Mouse (Mus musculus) hindbrain, embryonic 14.5 days (tissue): ENCODE results near the gene Gmfb. TPM values are rescaled to one million over a fixed set of nuclear protein-coding genes. Genes with fewer than 3 reads are reported as not detected.
A peak's percentile ranks its signal among the peaks of the same experiment; 100 is the strongest.
"Not testable (repeated sequence)": the region's sequence is repeated elsewhere in the genome, so short reads cannot be mapped to it uniquely, and the experiment has no call there.

Source experiments
- ATAC-seq: fragments of 200-750 bp; cut with Nextera tagmentation; 2 replicates; pipeline ENCODE4 v1.8.0; 2017; ENCODE audit warnings: moderate number of reproducible peaks, mild to moderate bottlenecking, moderate TSS enrichment, moderate library complexity; ENCODE audit not compliant: low FRiP score
- DNase-seq: peaks from one replicate; pipeline ENCODE4 v3.0.0-alpha.2; 2015; ENCODE audit warnings: low spot score
- H3K27ac ChIP-seq: fragments of 300-500 bp; sonication (generic); 2 replicates; pipeline ENCODE4 v1.5.1; 2014; ENCODE audit warnings: mild to moderate bottlenecking, moderate library complexity
- H3K27me3 ChIP-seq: fragments of 300-500 bp; sonication (generic); 2 replicates; pipeline ENCODE4 v1.6.1; 2014; ENCODE audit warnings: mild to moderate bottlenecking, low read length, mixed read lengths; ENCODE audit not compliant: control insufficient read depth, insufficient read depth
- H3K36me3 ChIP-seq: fragments of 300-500 bp; sonication (generic); replicated peaks from 2 replicates; pipeline ENCODE4 v1.6.1; 2014; ENCODE audit not compliant: control insufficient read depth, insufficient read depth
- H3K4me1 ChIP-seq: fragments of 300-500 bp; sonication (generic); replicated peaks from 2 replicates; pipeline ENCODE4 v1.6.1; 2014; ENCODE audit warnings: antibody characterized with exemption, low read length, mixed read lengths; ENCODE audit not compliant: control insufficient read depth, insufficient read depth
- H3K4me2 ChIP-seq: fragments of 300-500 bp; sonication (generic); replicated peaks from 2 replicates; pipeline ENCODE4 v1.6.1; 2014; ENCODE audit warnings: mild to moderate bottlenecking, moderate library complexity
- H3K4me3 ChIP-seq: fragments of 300-500 bp; sonication (generic); replicated peaks from 2 replicates; pipeline ENCODE4 v1.5.1; 2014; ENCODE audit warnings: mild to moderate bottlenecking, low read length
- H3K9ac ChIP-seq: fragments of 300-500 bp; sonication (generic); 2 replicates; pipeline ENCODE4 v1.6.1; 2014
- H3K9me3 ChIP-seq: fragments of 300-500 bp; sonication (generic); 2 replicates; pipeline ENCODE4 v1.6.1; 2016; ENCODE audit warnings: low read length; ENCODE audit not compliant: control insufficient read depth
- WGBS: fragments of 180-500 bp; shearing (Covaris S2); extraction: QIAGEN DNeasy Blood & Tissue Kit; methylation state at CpG from one replicate; pipeline ENCODE4 v1.1.7; 2014; 5-methylcytosine and 5-hydroxymethylcytosine counted together
- polyA plus RNA-seq: library from polyadenylated mRNA; unstranded; fragments of >200 nt; fragmentation: Nextera tagmentation; extraction: Ambion mirVana; gene quantifications from 2 replicates; pipeline ENCODE4 v1.2.1, GENCODE M21; 2014

Gmfb gene
- polyA plus RNA-seq, 1 experiment from 2014 or later, result 149 TPM

- Histone ChIP-seq H3K9me3 (no peaks in the 10 kb centered on the region), H3K27ac (no peak within 1 kb of the TSS), H3K36me3 (no peaks in the 10 kb centered on the region), H3K9ac (peak within 1 kb of the TSS; percentile 66), H3K4me1 (peaks cover 16% of the 10 kb centered on the region; the same call in 1 of the 2 replicates), H3K4me3 (peak within 1 kb of the TSS; percentile 80), H3K4me2 (peak within 1 kb of the TSS; percentile 78), H3K27me3 (no peaks in the 10 kb centered on the region)
- ATAC-seq (peak; percentile 98), DNase-seq (peak; percentile 79)
- WGBS, result under 1% methylated on average over 32 of the region's 32 CpGs
Measured at GRCm38 (mm10) chr14:46831837-46832333, 9.8 kb upstream of the Gmfb start, which contains the start of gene Cgrrf1. Cgrrf1 (plus strand) TSS chr14:46832125.

- no peak overlapping the region for H3K27ac ChIP-seq
- H3K27me3 ChIP-seq, result no peaks in the 10 kb centered on the region
- DNase-seq (no peak), ATAC-seq (no peak)
- peak overlapping the region; percentile 66 for H3K9ac ChIP-seq
- peaks cover 16% of the 10 kb centered on the region; the same call in 1 of the 2 replicates for H3K4me1 ChIP-seq
- H3K9me3 ChIP-seq, result no peaks in the 10 kb centered on the region
- H3K4me2 ChIP-seq, result peak overlapping the region; percentile 78
- peak overlapping the region; percentile 80 for H3K4me3 ChIP-seq
- H3K36me3 ChIP-seq, result no peaks in the 10 kb centered on the region
- 7% methylated on average over 4 of the region's 4 CpGs for WGBS
Measured at GRCm38 (mm10) chr14:46831295-46831694, 9.3 kb upstream of the Gmfb start.

- no peaks in the 10 kb centered on the region for H3K9me3 ChIP-seq
- H3K4me1 ChIP-seq, result peaks cover 10% of the 10 kb centered on the region; the same call in 1 of the 2 replicates
- no peaks in the 10 kb centered on the region for H3K36me3 ChIP-seq
- WGBS, result 77% methylated on average over 1 of the region's 1 CpGs
- H3K27me3 ChIP-seq, result peaks cover 7% of the 10 kb centered on the region; the same call in 1 of the 2 replicates
- ATAC-seq (no peak), DNase-seq (no peak)
- no peak overlapping the region for H3K27ac ChIP-seq
- no peak overlapping the region for H3K4me3 ChIP-seq
- H3K4me2 ChIP-seq, result no peak overlapping the region
- H3K9ac ChIP-seq, result no peak overlapping the region
Measured at GRCm38 (mm10) chr14:46827430-46827829, 5.4 kb upstream of the Gmfb start.

GRCm38 (mm10) chr14:46823996-46824395, 2.0 kb upstream of the Gmfb start:
- Histone ChIP-seq H3K27me3 (peaks cover 7% of the 10 kb centered on the region; the same call in 1 of the 2 replicates), H3K36me3 (no peaks in the 10 kb centered on the region), H3K4me2 (no peak overlapping the region), H3K4me1 (peaks cover 20% of the 10 kb centered on the region), H3K4me3 (no peak overlapping the region), H3K27ac (no peak overlapping the region), H3K9me3 (no peaks in the 10 kb centered on the region), H3K9ac (no peak overlapping the region)
- WGBS, result 82% methylated on average over 2 of the region's 2 CpGs
- ATAC-seq (no peak), DNase-seq (no peak)

GRCm38 (mm10) chr14:46821271-46821872, 670 bp downstream of the Gmfb start:
- 2% methylated on average over 11 of the region's 11 CpGs for WGBS
- no peak for DNase-seq

GRCm38 (mm10) chr14:46819961-46820360, 2.1 kb downstream of the Gmfb start:
- H3K27ac ChIP-seq, ATAC-seq, H3K9me3 ChIP-seq, DNase-seq, H3K4me2 ChIP-seq, H3K27me3 ChIP-seq, H3K4me3 ChIP-seq, H3K9ac ChIP-seq: not testable (repeated sequence)
- 96% methylated on average over 5 of the region's 6 CpGs for WGBS
- Histone ChIP-seq H3K36me3 (peaks cover 25% of the 10 kb centered on the region; the same call in 1 of the 2 replicates), H3K4me1 (peaks cover 20% of the 10 kb centered on the region)

More at GRCm38 (mm10) chr14:46821271-46821872, 670 bp downstream of the Gmfb start:
- Histone ChIP-seq H3K4me2 (peak overlapping the region; percentile 80), H3K36me3 (peaks cover 13% of the 10 kb centered on the region; the same call in 1 of the 2 replicates), H3K9me3 (no peaks in the 10 kb centered on the region), H3K4me1 (peaks cover 20% of the 10 kb centered on the region), H3K27ac (peak overlapping the region; percentile 87), H3K27me3 (peaks cover 7% of the 10 kb centered on the region; the same call in 1 of the 2 replicates), H3K9ac (peak overlapping the region; percentile 88), H3K4me3 (peak overlapping the region; percentile 86)
- ATAC-seq, result no peak

GRCm38 (mm10) chr14:46818743-46819142, 3.3 kb downstream of the Gmfb start:
- DNase-seq (no peak), ATAC-seq (no peak)
- no peak overlapping the region for H3K9ac ChIP-seq
- H3K27ac ChIP-seq, result no peak overlapping the region
- no peaks in the 10 kb centered on the region for H3K9me3 ChIP-seq
- H3K4me1 ChIP-seq, result peaks cover 20% of the 10 kb centered on the region
- H3K4me2 ChIP-seq, result no peak overlapping the region
- WGBS, result 96% methylated on average over 7 of the region's 7 CpGs
- peaks cover 33% of the 10 kb centered on the region for H3K36me3 ChIP-seq
- H3K27me3 ChIP-seq, result peaks cover 6% of the 10 kb centered on the region; the same call in 1 of the 2 replicates
- H3K4me3 ChIP-seq, result no peak overlapping the region

- Histone ChIP-seq H3K4me1 (peaks cover 20% of the 10 kb centered on the region), H3K4me3 (no peak overlapping the region), H3K9ac (no peak overlapping the region), H3K27ac (no peak overlapping the region), H3K27me3 (no peaks in the 10 kb centered on the region), H3K4me2 (no peak overlapping the region), H3K36me3 (peaks cover 47% of the 10 kb centered on the region), H3K9me3 (no peaks in the 10 kb centered on the region)
- ATAC-seq, result no peak
- WGBS, result 95% methylated on average over 8 of the region's 8 CpGs
- DNase-seq, result no peak
Measured at GRCm38 (mm10) chr14:46816916-46817622, 5.0 kb downstream of the Gmfb start.

- Histone ChIP-seq H3K4me3 (no peak overlapping the region), H3K4me1 (peaks cover 13% of the 10 kb centered on the region), H3K9me3 (no peaks in the 10 kb centered on the region), H3K4me2 (no peak overlapping the region), H3K27ac (no peak overlapping the region), H3K27me3 (no peaks in the 10 kb centered on the region), H3K36me3 (peaks cover 61% of the 10 kb centered on the region), H3K9ac (no peak overlapping the region)
- no peak for ATAC-seq
- 86% methylated on average over 6 of the region's 6 CpGs for WGBS
- DNase-seq, result no peak
Measured at GRCm38 (mm10) chr14:46815640-46816039, 6.4 kb downstream of the Gmfb start.
